Mouse (Mus musculus): ENCODE measurements around the gene Tfeb.

Gene Tfeb

GRCm38 (mm10) chr17:47787632-47788031 is 50.8 kb downstream of the Tfeb start:
- no peak for DNase-seq (ENCODE audit: low spot score in 2 of 2)

- no peak for DNase-seq (ENCODE audit: low spot score in 2 of 2)
These were observed 51.5 kb downstream of the Tfeb start for GRCm38 (mm10) chr17:47788306-47788705.

- no peak for DNase-seq (ENCODE audit: low spot score in 2 of 2)
These were observed 52.2 kb downstream of the Tfeb start for GRCm38 (mm10) chr17:47788996-47789395.

DNA sequence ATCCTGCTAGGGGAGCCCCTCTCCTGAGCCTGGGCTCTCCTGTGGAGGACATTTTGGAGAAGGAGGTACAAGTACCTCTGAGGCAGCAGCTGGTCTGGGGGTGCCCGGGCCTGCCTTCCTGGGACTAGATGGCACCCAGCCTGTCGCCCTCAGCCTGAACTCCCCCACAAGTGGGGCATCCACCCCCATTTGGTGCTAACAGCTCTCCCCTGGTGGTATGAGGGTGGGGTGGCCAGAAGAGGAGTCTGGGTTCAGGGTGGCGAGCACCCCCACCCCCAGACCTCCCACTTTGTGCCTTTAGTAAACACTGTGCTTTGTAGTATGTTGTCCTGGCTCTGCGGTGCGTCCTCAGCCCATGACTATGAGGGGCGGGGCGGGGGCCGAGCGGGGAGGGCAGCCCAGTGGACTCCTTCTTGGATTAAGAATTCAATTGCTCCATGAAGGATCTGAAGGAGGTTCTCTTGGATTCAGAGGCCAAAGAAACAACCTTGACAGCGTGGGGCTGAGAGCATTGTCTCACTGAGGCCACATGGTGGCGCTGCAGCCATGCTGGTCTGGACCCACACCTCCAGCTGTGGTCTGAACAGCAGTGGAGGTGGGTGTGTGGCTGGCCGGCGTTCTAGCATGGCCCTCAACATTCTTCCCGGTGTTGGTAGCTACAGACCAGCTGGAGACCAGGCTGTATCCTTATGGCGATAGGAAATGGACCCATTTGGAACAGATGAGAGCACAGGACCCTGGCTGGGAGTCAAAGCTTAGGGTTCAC is 55.5 kb downstream of the Tfeb start:
- DNase-seq (ENCODE audit: low spot score in 2 of 2) = peak in 1 of 2 experiments; percentile 53

DNA sequence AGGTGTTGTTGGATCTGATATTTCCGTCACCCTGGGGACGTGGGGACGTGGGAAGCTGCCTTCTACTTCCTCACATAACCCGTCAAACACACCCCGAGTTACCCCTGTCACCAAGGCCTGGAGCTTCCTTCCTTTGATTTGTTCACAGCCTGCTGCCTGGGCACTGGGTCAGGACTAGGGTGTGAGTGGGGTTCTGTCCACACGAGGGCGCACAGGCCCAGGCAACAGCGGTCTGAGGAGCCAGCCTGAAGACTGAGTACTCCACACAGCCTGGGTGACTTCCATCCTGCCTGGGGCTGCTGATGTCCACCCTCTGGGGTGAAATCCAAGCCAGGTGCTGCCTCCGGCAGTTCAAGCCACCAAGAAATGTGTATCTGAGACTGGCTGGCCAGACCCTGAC is 56.5 kb downstream of the Tfeb start:
- DNase-seq (ENCODE audit: low spot score in 2 of 2) = peak; percentile 69 to 77

DNA sequence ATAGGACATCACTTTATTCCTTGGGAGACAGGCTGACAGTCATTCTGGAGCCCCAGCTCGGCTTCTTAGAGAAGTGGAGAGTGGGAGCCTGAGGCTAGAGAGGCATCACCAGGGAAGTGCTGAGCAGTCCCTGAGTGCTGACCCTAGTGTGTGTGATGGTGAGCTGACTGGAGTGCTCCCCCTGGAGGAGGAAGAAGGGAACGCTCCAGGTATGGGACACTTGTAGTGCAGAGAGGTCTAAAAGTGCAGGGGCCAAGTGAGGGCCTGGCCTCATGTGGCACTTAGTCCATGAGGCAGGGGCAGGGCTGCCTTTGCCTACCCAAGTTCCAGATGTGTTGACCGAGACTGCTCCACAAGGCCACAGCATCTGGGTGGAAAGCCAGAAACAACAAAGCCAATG is 58.6 kb downstream of the Tfeb start:
- peak in 1 of 2 experiments; percentile 41 for DNase-seq (ENCODE audit: low spot score in 2 of 2)

- no peak for DNase-seq (ENCODE audit: low spot score in 2 of 2)
These were observed 59.5 kb downstream of the Tfeb start for GRCm38 (mm10) chr17:47796156-47796816.

- DNase-seq (ENCODE audit: low spot score in 2 of 2) = no peak
These were observed 60.1 kb downstream of the Tfeb start for GRCm38 (mm10) chr17:47796968-47797367.

DNA sequence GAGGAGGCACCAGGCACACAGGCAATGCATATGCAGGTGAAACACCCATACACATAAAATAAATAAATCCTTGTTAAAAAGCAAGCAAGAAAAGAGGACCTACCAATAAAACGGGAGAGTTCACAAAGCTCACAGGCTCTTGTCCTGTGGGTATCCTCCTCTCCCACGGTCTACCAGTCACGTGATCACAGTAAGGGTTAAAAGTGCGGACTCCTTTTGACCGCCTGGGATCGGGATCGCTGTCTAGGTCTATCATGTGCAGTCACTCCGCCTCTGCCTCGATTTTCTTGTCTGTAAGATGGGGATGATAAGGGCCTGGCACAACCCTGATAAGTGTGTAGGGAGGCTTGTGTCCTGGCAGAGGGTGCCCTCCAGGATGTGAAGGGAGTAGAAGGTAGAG is 60.6 kb downstream of the Tfeb start:
- DNase-seq (ENCODE audit: low spot score in 2 of 2) = no peak

DNA sequence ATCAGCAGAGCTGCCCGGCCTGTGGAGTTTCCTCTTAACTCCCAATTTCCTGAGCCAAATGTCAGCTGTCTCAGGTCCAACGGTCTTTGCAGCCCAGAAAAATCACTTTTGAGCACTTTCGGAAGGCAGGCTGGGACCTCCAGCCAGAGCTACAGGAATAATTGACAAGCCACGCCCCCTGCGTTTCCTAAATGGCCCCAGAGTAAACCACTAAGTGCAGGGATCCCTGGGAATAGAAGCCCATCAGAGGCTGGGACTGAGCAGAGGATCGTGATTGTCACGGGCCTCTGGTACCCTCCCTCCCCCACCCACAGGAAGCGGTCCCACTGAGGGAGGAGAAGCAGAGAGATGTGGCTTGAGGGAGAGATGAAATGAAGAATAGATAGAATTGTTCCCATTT is 66.0 kb downstream of the Tfeb start:
- no peak for DNase-seq (ENCODE audit: low spot score in 2 of 2)

- DNase-seq (ENCODE audit: low spot score in 2 of 2) = no peak
These were observed 66.8 kb downstream of the Tfeb start for GRCm38 (mm10) chr17:47803662-47804061.

DNA sequence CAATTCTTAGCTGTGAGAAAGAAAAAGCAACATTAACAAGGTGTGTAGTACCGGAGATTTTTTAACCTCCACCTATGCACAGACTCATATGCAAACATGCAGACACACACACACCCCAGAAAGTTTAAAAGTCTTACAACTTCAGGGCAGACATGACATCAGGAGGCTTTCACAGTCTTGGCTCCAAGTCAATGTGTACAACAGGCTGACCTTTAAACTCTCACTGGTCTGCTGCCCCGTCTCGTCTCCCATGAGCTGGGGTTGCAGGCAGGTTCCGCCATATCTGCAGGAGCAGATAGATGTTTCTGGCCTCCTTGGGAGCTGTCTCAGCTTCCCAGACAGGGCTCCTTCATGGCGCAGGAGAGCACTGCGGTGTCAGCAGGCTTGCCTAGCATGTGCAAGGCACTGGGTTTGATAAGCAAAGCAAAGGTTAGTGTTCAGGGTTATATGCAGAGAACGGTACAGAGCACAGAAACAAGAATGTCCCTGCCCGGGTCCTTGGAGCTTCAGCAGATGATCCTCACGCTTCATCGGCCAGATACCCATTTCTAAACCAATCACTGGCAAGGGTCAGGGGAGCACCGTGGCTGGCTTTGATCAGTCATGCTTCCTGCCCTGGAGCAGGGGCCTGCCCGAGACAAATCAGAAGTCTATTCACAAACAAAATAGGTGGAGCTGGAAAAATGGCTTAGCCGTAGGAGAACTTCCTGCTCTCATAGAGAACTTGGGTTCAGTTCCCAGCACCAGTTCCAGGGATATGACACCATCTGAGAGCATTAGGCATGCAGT is 68.4 kb downstream of the Tfeb start:
- no peak for DNase-seq (ENCODE audit: low spot score in 2 of 2)

DNA sequence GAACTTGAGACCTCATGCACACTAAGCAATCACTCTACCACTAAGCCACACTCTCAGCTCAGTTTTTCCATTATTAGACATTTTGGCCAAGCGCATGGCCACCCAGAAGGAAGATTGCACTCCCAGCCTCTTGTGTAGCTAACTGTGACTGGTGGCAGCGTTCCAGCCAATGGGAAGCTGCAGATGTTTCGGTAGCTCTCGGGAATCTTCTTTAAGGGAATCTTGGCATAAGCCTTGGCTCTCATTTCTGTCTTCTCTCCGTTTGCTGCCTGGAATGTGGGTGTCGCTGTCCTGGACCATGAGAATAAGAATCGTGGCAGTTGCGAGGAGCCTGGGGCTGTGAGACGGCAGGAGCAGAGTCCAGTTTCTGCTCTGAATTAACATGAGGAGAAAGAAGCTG is 69.4 kb downstream of the Tfeb start:
- no peak for DNase-seq (ENCODE audit: low spot score in 2 of 2)

DNA sequence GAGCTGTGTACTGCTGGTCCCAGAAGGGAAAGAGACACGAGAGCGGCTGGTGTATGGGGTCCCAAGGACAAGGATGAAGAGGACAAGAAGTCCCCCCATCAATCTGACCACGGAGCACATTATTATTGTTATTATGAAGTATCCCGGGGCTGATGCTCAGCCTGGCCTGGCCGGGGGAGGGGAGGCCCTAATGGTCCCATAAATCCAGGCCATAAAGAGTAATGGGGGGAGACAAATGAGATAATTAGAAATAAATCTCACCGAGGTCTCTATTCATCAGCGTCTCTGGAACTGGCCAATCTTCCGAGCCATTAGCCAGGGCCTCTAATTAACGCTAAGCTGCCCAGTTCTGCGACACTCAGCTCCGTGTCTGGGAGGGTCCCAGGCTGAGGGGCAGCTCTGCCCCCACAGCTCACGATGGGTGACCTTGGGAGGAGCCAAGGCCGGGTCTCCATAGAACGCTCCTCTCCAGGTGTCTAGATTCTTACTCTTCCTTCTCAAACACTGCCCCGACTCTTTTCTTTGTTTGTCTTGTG is 74.5 kb downstream of the Tfeb start:
- DNase-seq (ENCODE audit: low spot score in 2 of 2) = no peak

- DNase-seq (ENCODE audit: low spot score in 2 of 2) = no peak
These were observed 75.4 kb downstream of the Tfeb start for GRCm38 (mm10) chr17:47812200-47812599.

GRCm38 (mm10) chr17:47813616-47814015 is 76.8 kb downstream of the Tfeb start:
- no peak for DNase-seq (ENCODE audit: low spot score in 2 of 2)

- no peak for DNase-seq (ENCODE audit: low spot score in 2 of 2)
These were observed 77.7 kb downstream of the Tfeb start for GRCm38 (mm10) chr17:47814496-47814895.

GRCm38 (mm10) chr17:47815446-47815845 is 78.6 kb downstream of the Tfeb start:
- DNase-seq (ENCODE audit: low spot score in 2 of 2) = no peak

- no peak for DNase-seq (ENCODE audit: low spot score in 2 of 2)
These were observed 81.4 kb downstream of the Tfeb start for GRCm38 (mm10) chr17:47818038-47818725.

DNA sequence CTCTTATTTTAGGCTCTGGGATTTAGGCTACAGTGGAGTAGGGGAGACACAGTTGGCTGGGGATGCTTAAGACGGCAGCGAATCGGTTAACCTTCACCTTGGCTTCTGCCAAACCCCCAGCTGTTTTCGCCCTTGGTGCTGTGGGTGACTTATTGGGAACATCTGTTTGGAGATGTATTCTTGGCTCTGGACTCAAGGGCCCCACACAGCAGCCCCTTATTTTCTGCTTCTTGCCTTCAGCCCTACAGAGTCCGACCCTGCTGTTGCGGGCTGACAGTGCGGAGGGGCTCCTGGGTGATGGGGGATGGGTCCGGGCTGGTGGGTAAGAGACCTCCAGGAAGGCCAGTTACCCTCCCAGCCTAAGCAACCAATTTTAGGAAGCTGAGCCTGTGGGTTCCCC is 84.5 kb downstream of the Tfeb start:
- DNase-seq (ENCODE audit: low spot score in 2 of 2) = no peak

DNA sequence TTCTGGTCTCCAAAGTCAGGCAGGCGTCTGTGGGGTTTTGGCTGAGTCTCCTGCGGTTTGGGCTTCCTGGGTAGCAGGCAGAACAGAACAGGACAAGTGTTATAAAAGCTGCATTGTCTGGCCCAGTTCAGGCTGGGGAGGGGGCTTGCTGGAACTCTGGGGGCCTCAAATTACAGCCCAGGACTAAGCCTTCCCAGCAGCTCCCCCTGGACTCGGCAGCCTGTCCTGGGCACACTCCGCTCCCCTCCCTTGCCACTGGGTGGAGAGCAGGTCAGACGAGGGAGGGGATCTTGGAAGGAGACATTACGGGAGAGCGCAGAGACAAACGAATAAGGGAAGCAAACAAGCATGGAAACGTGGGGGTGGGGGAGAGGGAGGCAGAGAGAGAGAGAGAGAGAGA is 94.3 kb downstream of the Tfeb start:
- DNase-seq (ENCODE audit: low spot score in 2 of 2) = no peak

DNA sequence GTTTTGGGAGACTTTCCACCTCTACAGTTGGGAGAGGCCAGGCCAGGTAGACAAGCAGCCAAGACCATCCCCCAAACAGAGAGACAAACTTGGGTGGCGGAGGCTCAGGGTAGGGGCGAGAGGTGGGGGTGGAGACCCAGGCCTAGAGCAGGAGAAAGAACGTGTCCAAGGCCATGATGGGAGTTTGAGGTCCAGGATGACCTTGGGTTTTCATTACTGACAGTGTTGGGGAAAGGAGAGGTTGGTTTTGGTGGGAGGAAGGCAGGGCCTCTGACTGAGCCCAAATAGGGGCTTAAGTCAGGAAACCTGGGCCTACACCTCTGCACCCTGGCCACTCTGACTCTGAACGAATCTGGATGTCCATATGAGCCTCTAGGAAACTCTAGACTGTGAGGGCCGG is 94.9 kb downstream of the Tfeb start:
- DNase-seq (ENCODE audit: low spot score in 2 of 2) = no peak
